Mouse (Mus musculus) G1E (cell line): ENCODE results near the gene Stoml1.
A peak's percentile ranks its signal among the peaks of the same experiment; 100 is the strongest.

Experiments used
- CTCF ChIP-seq: IDR thresholded peaks from 2 replicates; pipeline ENCODE4 v1.5.1; 2012; ENCODE audit warnings: low read depth, low read length, inconsistent platforms, mixed read lengths
- GATA1 ChIP-seq: IDR thresholded peaks from 2 replicates; pipeline ENCODE4 v1.6.1; 2012; ENCODE audit warnings: borderline replicate concordance, low read length, inconsistent platforms, mixed read lengths

- TF ChIP-seq CTCF (peak; percentile 17; the same call in 1 of the 2 replicates), GATA1 (no peak)
Observed at GRCm38 (mm10) chr9:58216402-58216801, 36.6 kb upstream of the Stoml1 start.
